Mouse (Mus musculus) activated CD4-positive, CD25-positive, alpha-beta regulatory T cell, adult 9 weeks (primary cell): ENCODE results near the gene Gm17416. TPM values are rescaled to one million over a fixed set of nuclear protein-coding genes. Genes with fewer than 3 reads are reported as not detected.

Experiments used
- polyA plus RNA-seq: library from polyadenylated mRNA; unstranded; fragments of 100-300 nt; shearing (Covaris generic); gene quantifications from one replicate; pipeline ENCODE4 v1.2.1, GENCODE M21; 2017

The Gm17416 gene
- not detected for polyA plus RNA-seq

GRCm38 (mm10) chr2:152569038-152569437, at the start of gene Gm17416:
TSS of gene Gm17416 (plus strand) at chr2:152569338.

DNA sequence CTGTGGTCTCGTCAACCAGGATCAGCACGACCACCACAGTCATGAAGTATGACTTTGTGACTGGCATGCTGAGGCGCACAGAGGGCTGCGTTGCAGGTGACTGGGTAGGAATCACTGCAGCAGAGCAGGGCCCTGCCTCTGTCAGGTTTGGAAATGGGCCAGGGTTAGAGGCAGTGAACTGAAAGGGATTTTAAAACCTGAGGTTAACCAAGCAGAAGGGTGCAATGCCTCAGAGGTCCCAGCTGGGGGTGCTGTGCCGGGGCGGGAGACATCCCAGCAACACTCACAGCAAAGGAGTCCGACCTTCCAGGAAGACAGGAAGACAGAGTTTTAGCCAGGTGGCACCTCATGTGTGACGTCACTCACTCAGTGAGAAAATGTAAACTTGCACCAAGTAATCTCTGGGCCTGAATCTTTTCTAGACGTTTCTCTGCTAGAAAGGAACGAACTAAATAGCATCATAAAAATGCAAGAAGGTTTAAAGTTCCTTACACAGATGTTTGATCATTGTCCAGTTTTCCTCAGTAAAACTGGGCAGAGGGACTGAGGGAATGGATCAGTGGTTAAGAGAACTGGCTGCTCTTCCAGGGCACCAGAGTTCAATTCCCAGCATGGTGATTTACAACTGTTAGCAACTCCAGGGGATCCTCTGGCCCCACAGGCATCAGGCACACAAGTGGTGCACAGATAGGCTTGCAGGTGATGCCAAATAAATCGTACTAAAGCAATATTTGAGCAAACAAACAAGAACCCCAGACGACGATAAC, 29.0 kb upstream of the Gm17416 start, which contains the start of gene Defb29:
Gene Defb29, minus strand, starts transcription at position 155 of the 767 bp plus-strand sequence.

DNA sequence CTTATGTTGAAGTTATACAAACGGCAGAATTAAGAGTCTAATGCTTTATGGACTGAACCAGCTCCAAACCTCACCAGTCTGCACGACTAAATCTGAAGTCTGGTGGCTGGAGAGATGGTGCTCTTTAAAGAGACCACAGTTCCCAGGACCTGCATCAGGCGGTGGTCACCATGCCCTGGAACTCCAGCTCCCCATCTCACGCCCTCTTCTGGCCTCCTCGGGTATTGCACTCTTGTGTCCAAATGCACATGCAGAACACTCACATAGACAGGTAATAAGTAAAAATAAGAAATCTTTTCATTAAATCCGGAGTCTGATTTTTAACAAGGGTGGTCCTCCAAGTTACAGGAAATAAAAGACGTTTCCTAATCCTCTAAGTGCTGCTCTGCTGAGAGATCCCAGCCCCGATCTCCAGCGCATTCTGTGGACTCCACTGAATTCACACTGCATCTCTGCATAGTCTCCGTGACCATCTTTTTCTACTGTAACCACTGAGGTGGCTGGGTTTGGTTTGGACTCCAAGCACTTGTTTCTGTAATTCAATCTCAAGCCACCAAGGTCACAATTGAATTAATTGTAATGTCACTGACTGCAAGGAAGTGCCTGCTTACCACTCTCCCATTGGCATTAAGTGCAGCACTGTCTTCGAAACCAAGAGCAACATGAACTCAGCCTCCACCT, 3.1 kb downstream of the Gm17416 start, which contains the start of gene Defb21:
Gene Defb21, plus strand, starts transcription at position 631 of the 681 bp plus-strand sequence.

GRCm38 (mm10) chr2:152580107-152580506, 11.0 kb downstream of the Gm17416 start, which contains the start of gene Defb19:
TSS of gene Defb19 (minus strand) at chr2:152580312.

GRCm38 (mm10) chr2:152599299-152599698, 30.2 kb downstream of the Gm17416 start, which contains the start of gene Defb45:
TSS of gene Defb45 (minus strand) at chr2:152599399.

GRCm38 (mm10) chr2:152604057-152604456, 34.9 kb downstream of the Gm17416 start, which contains the start of gene Defb36:
TSS of gene Defb36 (plus strand) at chr2:152604327.

Other genes starting within 250 kb of the Gm17416 start
- gene Rbck1, start 236.7 kb upstream of the Gm17416 start, polyA plus RNA-seq: 339 TPM
- gene Trib3, start 225.3 kb upstream of the Gm17416 start, polyA plus RNA-seq: 3.7 TPM
- gene Nrsn2, start 192.7 kb upstream of the Gm17416 start, polyA plus RNA-seq: not detected
- 0.06 TPM for gene Sox12, start 171.3 kb upstream of the Gm17416 start, polyA plus RNA-seq
- 1.2 TPM for gene Zcchc3, start 154.3 kb upstream of the Gm17416 start, polyA plus RNA-seq
- gene 6820408C15Rik, start 153.8 kb upstream of the Gm17416 start, polyA plus RNA-seq: not detected
- not detected for gene Defb23, start 104.7 kb upstream of the Gm17416 start, polyA plus RNA-seq
- gene Defb20, start 92.3 kb upstream of the Gm17416 start, polyA plus RNA-seq: not detected
- not detected for gene Defb22, start 79.2 kb upstream of the Gm17416 start, polyA plus RNA-seq
- gene Defb26, start 57.6 kb upstream of the Gm17416 start, polyA plus RNA-seq: not detected
- gene Defb28, start 51.1 kb upstream of the Gm17416 start, polyA plus RNA-seq: not detected
- gene Defb29, start 29.2 kb upstream of the Gm17416 start, polyA plus RNA-seq: not detected
- not detected for gene Defb21, start 3.4 kb downstream of the Gm17416 start, polyA plus RNA-seq
- not detected for gene Defb19, start 11.0 kb downstream of the Gm17416 start, polyA plus RNA-seq
- gene Defb45, start 30.1 kb downstream of the Gm17416 start, polyA plus RNA-seq: not detected
- gene Defb36, start 35.0 kb downstream of the Gm17416 start, polyA plus RNA-seq: not detected
- gene Defb25, start 53.7 kb downstream of the Gm17416 start, polyA plus RNA-seq: not detected
- not detected for gene Rem1, start 57.6 kb downstream of the Gm17416 start, polyA plus RNA-seq
- 58.9 TPM for gene H13, start 100.1 kb downstream of the Gm17416 start, polyA plus RNA-seq
- gene Mcts2, start 117.7 kb downstream of the Gm17416 start, polyA plus RNA-seq: 3.2 TPM
- gene Id1, start 166.9 kb downstream of the Gm17416 start, polyA plus RNA-seq: 0.60 TPM
- not detected for gene Cox4i2, start 184.8 kb downstream of the Gm17416 start, polyA plus RNA-seq